11 mouse cellular contexts compared by ENCODE assay signal in the genomic region with DNA sequence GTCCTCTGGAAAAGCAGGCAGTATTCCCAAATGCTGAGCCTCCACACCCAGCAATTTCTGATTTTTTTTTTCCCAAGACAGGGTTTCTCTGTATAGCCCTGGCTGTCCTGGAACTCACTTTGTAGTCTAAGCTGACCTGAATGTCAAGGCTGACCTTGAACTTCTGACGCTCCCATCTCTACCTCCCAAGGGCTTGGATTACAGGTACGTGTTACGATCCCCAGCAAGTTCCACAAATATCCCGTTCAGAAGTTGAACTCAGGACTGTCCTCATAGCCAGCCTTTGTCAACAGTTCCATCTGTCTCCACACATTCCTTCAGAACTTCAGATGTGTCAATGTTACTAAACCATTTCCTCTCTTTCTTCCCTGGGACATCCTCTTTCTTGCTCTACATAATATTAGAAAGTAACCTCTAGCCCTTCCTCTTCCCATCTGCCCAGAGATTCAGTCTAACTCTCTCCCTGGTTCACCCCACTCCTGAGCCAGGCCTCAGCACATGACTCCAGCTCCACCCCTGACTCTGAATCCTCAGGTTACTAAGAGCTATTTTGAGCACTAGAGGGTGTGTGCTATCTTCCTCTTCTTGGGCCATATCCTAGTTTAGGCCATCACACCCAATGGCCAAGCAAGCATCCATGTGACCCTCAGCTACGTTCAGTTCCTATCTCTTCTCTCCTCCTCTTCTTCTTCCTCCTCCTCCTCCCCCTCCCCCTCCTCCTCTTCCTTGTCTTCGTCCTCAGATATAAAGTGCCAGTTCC. TPM values are rescaled to one million over a fixed set of nuclear protein-coding genes. Genes with fewer than 3 reads are reported as not detected.
DNase-seq lines count a peak whose midpoint lies in the region; ATAC-seq and TF ChIP-seq lines count a peak whose summit lies in the region.
"Had no signal": no experiment of that assay in that cellular context is flagged by ENCODE, and none has a peak within 500 bp of the region (broad histone marks: within the 10 kb centered on the region; RNA-seq: fewer than 3 reads in every experiment).

No protein-coding gene starts in this region.

- ATAC-seq in heart, postnatal 0 days (ENCODE audit: insufficient read depth, low read depth): no peak
- 0 out of 2 replicates have a peak, but pooled peaks have one; percentile 12 for ATAC-seq in megakaryocyte-erythroid progenitor cell, adult 5-6 weeks (replicated peaks; ENCODE audit: low FRiP score, low TSS enrichment, poor library complexity, severe bottlenecking)

- peak overlapping the region; percentile 81 for H3K27ac ChIP-seq in heart, postnatal 0 days (ENCODE audit: low read depth)
- H3K27ac ChIP-seq: forebrain, embryonic 12.5 days; limb, embryonic 13.5 days had no signal

- no peaks in the 10 kb centered on the region for H3K9me3 ChIP-seq in heart, postnatal 0 days (replicated peaks; ENCODE audit: control insufficient read depth, low read length)
- H3K9me3 ChIP-seq: forebrain, embryonic 12.5 days; limb, embryonic 13.5 days had no signal

- peaks cover 12% of the 10 kb centered on the region for H3K4me1 ChIP-seq in heart, postnatal 0 days (ENCODE audit: control insufficient read depth, insufficient read depth)

- H3K36me3 ChIP-seq in heart, postnatal 0 days (replicated peaks; ENCODE audit: control insufficient read depth, insufficient read depth, low read length): no peaks in the 10 kb centered on the region

- peak; percentile 69 for DNase-seq in heart, adult 8-10 months (ENCODE audit: low spot score)
- DNase-seq in heart, postnatal 4 days: no peak
- DNase-seq in ZHBTc4 (ENCODE audit: low read depth, low spot score): peak; percentile 57
- DNase-seq in heart, postnatal 0 days (ENCODE audit: low spot score): peak; percentile 63
- DNase-seq in neural tube, embryonic 10.5 days (ENCODE audit: extremely low spot score, low spot score): no peak
- DNase-seq in thymus, postnatal 36 days: no peak
- DNase-seq in frontal cortex, postnatal 10 days (ENCODE audit: low spot score in 2 of 2): no peak
- DNase-seq: thymus, postnatal 14 days had no signal

- WGBS in heart, postnatal 0 days: 38% methylated on average over 6 of the region's 6 CpGs

- H3K27me3 ChIP-seq in heart, postnatal 0 days (ENCODE audit: control insufficient read depth, insufficient read depth, low read length): no peaks in the 10 kb centered on the region
- H3K27me3 ChIP-seq: limb, embryonic 13.5 days had no signal

- H3K4me2 ChIP-seq in heart, postnatal 0 days (ENCODE audit: low read depth, low read length): no peak overlapping the region
- H3K4me2 ChIP-seq: forebrain, embryonic 12.5 days; limb, embryonic 13.5 days had no signal

- H3K9ac ChIP-seq in heart, postnatal 0 days (replicated peaks; ENCODE audit: low read depth, low read length): no peak overlapping the region
- H3K9ac ChIP-seq: forebrain, embryonic 12.5 days; limb, embryonic 13.5 days had no signal

- peak; percentile 43; the same call in 1 of the 2 replicates for TF ChIP-seq EP300 in heart, postnatal 0 days (IDR thresholded peaks at IDR 0.05; ENCODE audit: low read depth)

- TF ChIP-seq CTCF in heart, postnatal 0 days (IDR thresholded peaks at IDR 0.05; ENCODE audit: low read depth): no peak

- no peak overlapping the region for H3K4me3 ChIP-seq in heart, postnatal 0 days (ENCODE audit: low read depth, low read length)
- H3K4me3 ChIP-seq: forebrain, embryonic 12.5 days; limb, embryonic 13.5 days had no signal

RNA-seq across cellular contexts. Expression of a gene that starts 3.7 kb away (rescaled TPM):
- total RNA-seq in heart, adult 8-10 months (2022): 10 to 100 TPM; 39.8 to 45.9 (median 44.0) TPM
- 10 to 100 TPM; 44.4 to 44.9 TPM for total RNA-seq in heart, postnatal 4 days (2021)
- total RNA-seq in heart, postnatal 0 days (2014; rRNA removed; ENCODE audit: low replicate concordance): 14.3 and 17.6 TPM in 2 replicates
- polyA plus RNA-seq in heart, postnatal 0 days (2015; fragmentation: Nextera tagmentation; extraction: Ambion mirVana): 4.2 and 4.5 TPM in 2 replicates
- 62.2 and 68.5 TPM in 2 replicates for total RNA-seq in megakaryocyte-erythroid progenitor cell, adult 5-6 weeks (2014; fragmentation: Nextera tagmentation)
- total RNA-seq in megakaryocyte-erythroid progenitor cell, adult 5-6 weeks (2017): 8.3 and 11.7 TPM in 2 replicates

RNA-seq across cellular contexts. Expression of a gene that starts 4.4 kb away (rescaled TPM):
- 100 to 1,000 TPM; 365 to 443 (median 423) TPM for total RNA-seq in heart, adult 8-10 months (2022)
- 10 to 100 TPM; 82.0 to 85.7 TPM for total RNA-seq in heart, postnatal 4 days (2021)
- total RNA-seq in heart, postnatal 0 days (2014; rRNA removed; ENCODE audit: low replicate concordance): 35.2 and 36.9 TPM in 2 replicates
- 52.9 and 61.2 TPM in 2 replicates for polyA plus RNA-seq in heart, postnatal 0 days (2015; fragmentation: Nextera tagmentation; extraction: Ambion mirVana)
- 12.9 and 16.8 TPM in 2 replicates for total RNA-seq in megakaryocyte-erythroid progenitor cell, adult 5-6 weeks (2014; fragmentation: Nextera tagmentation)
- total RNA-seq in megakaryocyte-erythroid progenitor cell, adult 5-6 weeks (2017): 8.8 and 10.9 TPM in 2 replicates

RNA-seq across cellular contexts. Expression of a gene that starts 27.9 kb away (rescaled TPM):
- total RNA-seq in heart, adult 8-10 months (2022): not detected
- total RNA-seq in heart, postnatal 4 days (2021): not detected
- not detected in 2 replicates for total RNA-seq in heart, postnatal 0 days (2014; rRNA removed; ENCODE audit: low replicate concordance)
- polyA plus RNA-seq in heart, postnatal 0 days (2015; fragmentation: Nextera tagmentation; extraction: Ambion mirVana): not detected in 2 replicates
- not detected in 2 replicates for total RNA-seq in megakaryocyte-erythroid progenitor cell, adult 5-6 weeks (2014; fragmentation: Nextera tagmentation)
- not detected in 2 replicates for total RNA-seq in megakaryocyte-erythroid progenitor cell, adult 5-6 weeks (2017)
- polyA plus RNA-seq: forebrain, embryonic 12.5 days had no signal

RNA-seq across cellular contexts. Expression of a gene that starts 35.6 kb away (rescaled TPM):
- total RNA-seq in heart, adult 8-10 months (2022): 1,000 to 10,000 TPM in 3 of 4 experiments, 100 to 1,000 TPM in 1; 991 to 1,066 (median 1,045) TPM
- total RNA-seq in heart, postnatal 4 days (2021): 100 to 1,000 TPM; 819 to 825 TPM
- 796 and 830 TPM in 2 replicates for total RNA-seq in heart, postnatal 0 days (2014; rRNA removed; ENCODE audit: low replicate concordance)
- polyA plus RNA-seq in heart, postnatal 0 days (2015; fragmentation: Nextera tagmentation; extraction: Ambion mirVana): 590 and 625 TPM in 2 replicates
- 226 and 251 TPM in 2 replicates for total RNA-seq in megakaryocyte-erythroid progenitor cell, adult 5-6 weeks (2014; fragmentation: Nextera tagmentation)
- total RNA-seq in megakaryocyte-erythroid progenitor cell, adult 5-6 weeks (2017): 113 and 182 TPM in 2 replicates

RNA-seq across cellular contexts. Expression of a gene that starts 38.1 kb away (rescaled TPM):
- 10 to 100 TPM; 44.8 to 50.8 (median 45.2) TPM for total RNA-seq in heart, adult 8-10 months (2022)
- 10 to 100 TPM; 44.1 to 47.1 TPM for total RNA-seq in heart, postnatal 4 days (2021)
- total RNA-seq in heart, postnatal 0 days (2014; rRNA removed; ENCODE audit: low replicate concordance): 28.1 and 34.6 TPM in 2 replicates
- polyA plus RNA-seq in heart, postnatal 0 days (2015; fragmentation: Nextera tagmentation; extraction: Ambion mirVana): 55.5 and 56.1 TPM in 2 replicates
- 63.0 and 130 TPM in 2 replicates for total RNA-seq in megakaryocyte-erythroid progenitor cell, adult 5-6 weeks (2014; fragmentation: Nextera tagmentation)
- 54.4 and 98.8 TPM in 2 replicates for total RNA-seq in megakaryocyte-erythroid progenitor cell, adult 5-6 weeks (2017)

Comparison
In these comparisons a context has a peak if more than half of its experiments do, and no peak if none do; other contexts are left out.
1. DNase-seq: peak in heart, adult 8-10 months (single experiment), ZHBTc4 (single experiment) and heart, postnatal 0 days (single experiment); none in heart, postnatal 4 days (single experiment), neural tube, embryonic 10.5 days (single experiment), thymus, postnatal 36 days (0 of 2) and frontal cortex, postnatal 10 days (0 of 2).